Mouse (Mus musculus) lung, adult 2 months (tissue): Measurements from ENCODE around the gene Ptprt.

Source experiments
- CTCF ChIP-seq: fragments of 200-500 bp; IDR thresholded peaks from 2 replicates; pipeline ENCODE4 v1.5.1; 2011; ENCODE audit warnings: mild to moderate bottlenecking, low read length, control low read depth; ENCODE audit not compliant: insufficient read depth
- POLR2A ChIP-seq: fragments of 200-500 bp; IDR thresholded peaks from 2 replicates; pipeline ENCODE4 v1.6.1; 2011; ENCODE audit warnings: low read depth, mild to moderate bottlenecking, control low read depth, low read length, borderline replicate concordance; ENCODE audit errors: extremely low read depth

DNA sequence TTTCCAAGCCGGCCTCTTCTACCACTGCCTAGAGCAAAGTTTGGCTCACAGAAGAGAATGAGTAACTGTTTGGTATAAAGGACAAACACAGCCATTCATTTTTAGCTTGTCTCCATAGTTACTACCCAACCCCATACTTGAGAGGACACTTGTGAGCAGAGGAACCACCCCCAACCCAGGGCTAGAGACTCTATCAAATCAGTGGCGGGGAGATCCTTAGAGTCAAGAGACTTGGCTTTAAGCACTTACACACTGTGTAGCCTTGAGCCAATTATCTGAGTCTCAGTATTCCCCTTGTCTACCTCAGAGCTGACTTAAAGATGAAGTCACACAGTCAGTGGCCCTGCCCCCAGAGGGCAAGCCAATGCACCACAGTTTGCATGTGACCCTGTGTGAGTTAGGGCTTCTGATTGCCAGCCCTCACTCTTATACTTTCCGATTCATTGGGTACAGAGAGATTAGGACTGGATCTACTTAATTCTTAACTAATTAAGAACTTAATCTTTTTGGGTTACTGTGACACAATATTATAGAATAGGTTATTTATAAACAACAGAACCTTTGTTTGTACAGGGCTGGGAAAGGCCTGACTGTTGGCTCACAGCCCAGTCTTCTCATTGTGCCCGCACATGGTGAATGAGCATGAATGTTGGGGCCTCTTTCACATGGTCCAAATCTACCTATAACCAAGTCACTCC is 529.2 kb downstream of the Ptprt start:
- no peak for TF ChIP-seq CTCF
- TF ChIP-seq POLR2A = no peak
